Mouse (Mus musculus): ENCODE data around the gene Rapgef6. TPM values are rescaled to one million over a fixed set of nuclear protein-coding genes. Genes with fewer than 3 reads are reported as not detected.
A peak's percentile ranks its signal among the peaks of the same experiment; 100 is the strongest.

Gene Rapgef6
- polyA plus RNA-seq, 1 experiment = 36.7 TPM

- no peaks in the 10 kb centered on the region for H3K9me3 ChIP-seq (replicated peaks; ENCODE audit: control insufficient read depth, insufficient read depth, low read length, poor library complexity, severe bottlenecking)
- H3K27ac ChIP-seq (ENCODE audit: insufficient read depth, low read length) = no peak overlapping the region
- TF ChIP-seq POLR2A (IDR thresholded peaks at IDR 0.05; ENCODE audit: insufficient read depth, low read length) (no peak), CTCF (IDR thresholded peaks at IDR 0.05; ENCODE audit: low read depth, low read length) (no peak), EP300 (IDR thresholded peaks at IDR 0.05; ENCODE audit: insufficient read depth, low read depth, low read length) (no peak)
- H3K4me1 ChIP-seq (ENCODE audit: control insufficient read depth, insufficient read depth, low read length) = no peaks in the 10 kb centered on the region
- no peak overlapping the region for H3K9ac ChIP-seq (ENCODE audit: low read depth, poor library complexity, severe bottlenecking)
- no peak overlapping the region for H3K4me3 ChIP-seq (ENCODE audit: low read depth, low read length)
- peaks cover 3% of the 10 kb centered on the region; the same call in 1 of the 2 replicates for H3K36me3 ChIP-seq (ENCODE audit: control insufficient read depth, insufficient read depth, low read length, poor library complexity, severe bottlenecking)
- no peaks in the 10 kb centered on the region for H3K27me3 ChIP-seq (ENCODE audit: control insufficient read depth, insufficient read depth, low read length, poor library complexity, severe bottlenecking)
Observed at GRCm38 (mm10) chr11:54697611-54698010, 175.0 kb downstream of the Rapgef6 start.

- Histone ChIP-seq H3K36me3 (ENCODE audit: control insufficient read depth, insufficient read depth, low read length, poor library complexity, severe bottlenecking) (peaks cover 3% of the 10 kb centered on the region; the same call in 1 of the 2 replicates), H3K9ac (ENCODE audit: low read depth, poor library complexity, severe bottlenecking) (no peak overlapping the region), H3K27ac (ENCODE audit: insufficient read depth, low read length) (no peak overlapping the region), H3K4me3 (ENCODE audit: low read depth, low read length) (no peak overlapping the region), H3K27me3 (ENCODE audit: control insufficient read depth, insufficient read depth, low read length, poor library complexity, severe bottlenecking) (no peaks in the 10 kb centered on the region), H3K9me3 (replicated peaks; ENCODE audit: control insufficient read depth, insufficient read depth, low read length, poor library complexity, severe bottlenecking) (no peaks in the 10 kb centered on the region), H3K4me1 (ENCODE audit: control insufficient read depth, insufficient read depth, low read length) (no peaks in the 10 kb centered on the region)
- no peak for TF ChIP-seq POLR2A (IDR thresholded peaks at IDR 0.05; ENCODE audit: insufficient read depth, low read length)
- TF ChIP-seq CTCF (IDR thresholded peaks at IDR 0.05; ENCODE audit: low read depth, low read length) = no peak
- no peak for TF ChIP-seq EP300 (IDR thresholded peaks at IDR 0.05; ENCODE audit: insufficient read depth, low read depth, low read length)
Observed at GRCm38 (mm10) chr11:54698636-54699035, 176.0 kb downstream of the Rapgef6 start.

GRCm38 (mm10) chr11:54699972-54700371 is 177.3 kb downstream of the Rapgef6 start:
- Histone ChIP-seq H3K9me3 (replicated peaks; ENCODE audit: control insufficient read depth, insufficient read depth, low read length, poor library complexity, severe bottlenecking) (no peaks in the 10 kb centered on the region), H3K4me1 (ENCODE audit: control insufficient read depth, insufficient read depth, low read length) (no peaks in the 10 kb centered on the region), H3K4me3 (ENCODE audit: low read depth, low read length) (no peak overlapping the region), H3K9ac (ENCODE audit: low read depth, poor library complexity, severe bottlenecking) (no peak overlapping the region), H3K27me3 (ENCODE audit: control insufficient read depth, insufficient read depth, low read length, poor library complexity, severe bottlenecking) (no peaks in the 10 kb centered on the region), H3K36me3 (ENCODE audit: control insufficient read depth, insufficient read depth, low read length, poor library complexity, severe bottlenecking) (peaks cover 3% of the 10 kb centered on the region; the same call in 1 of the 2 replicates), H3K27ac (ENCODE audit: insufficient read depth, low read length) (no peak overlapping the region)
- TF ChIP-seq CTCF (IDR thresholded peaks at IDR 0.05; ENCODE audit: low read depth, low read length) (no peak), EP300 (IDR thresholded peaks at IDR 0.05; ENCODE audit: insufficient read depth, low read depth, low read length) (no peak), POLR2A (IDR thresholded peaks at IDR 0.05; ENCODE audit: insufficient read depth, low read length) (no peak)

- TF ChIP-seq CTCF (IDR thresholded peaks at IDR 0.05; ENCODE audit: low read depth, low read length) (no peak), EP300 (IDR thresholded peaks at IDR 0.05; ENCODE audit: insufficient read depth, low read depth, low read length) (no peak), POLR2A (IDR thresholded peaks at IDR 0.05; ENCODE audit: insufficient read depth, low read length) (no peak)
- no peaks in the 10 kb centered on the region for H3K9me3 ChIP-seq (replicated peaks; ENCODE audit: control insufficient read depth, insufficient read depth, low read length, poor library complexity, severe bottlenecking)
- no peak overlapping the region for H3K4me3 ChIP-seq (ENCODE audit: low read depth, low read length)
- H3K27me3 ChIP-seq (ENCODE audit: control insufficient read depth, insufficient read depth, low read length, poor library complexity, severe bottlenecking) = no peaks in the 10 kb centered on the region
- no peaks in the 10 kb centered on the region for H3K4me1 ChIP-seq (ENCODE audit: control insufficient read depth, insufficient read depth, low read length)
- H3K27ac ChIP-seq (ENCODE audit: insufficient read depth, low read length) = no peak overlapping the region
- H3K9ac ChIP-seq (ENCODE audit: low read depth, poor library complexity, severe bottlenecking) = no peak overlapping the region
- no peaks in the 10 kb centered on the region for H3K36me3 ChIP-seq (ENCODE audit: control insufficient read depth, insufficient read depth, low read length, poor library complexity, severe bottlenecking)
Observed at GRCm38 (mm10) chr11:54701848-54702247, 179.2 kb downstream of the Rapgef6 start.

GRCm38 (mm10) chr11:54703306-54703705 is 180.7 kb downstream of the Rapgef6 start:
- no peaks in the 10 kb centered on the region for H3K9me3 ChIP-seq (replicated peaks; ENCODE audit: control insufficient read depth, insufficient read depth, low read length, poor library complexity, severe bottlenecking)
- H3K9ac ChIP-seq (ENCODE audit: low read depth, poor library complexity, severe bottlenecking) = no peak overlapping the region
- H3K27ac ChIP-seq (ENCODE audit: insufficient read depth, low read length) = no peak overlapping the region
- H3K4me3 ChIP-seq (ENCODE audit: low read depth, low read length) = no peak overlapping the region
- no peaks in the 10 kb centered on the region for H3K27me3 ChIP-seq (ENCODE audit: control insufficient read depth, insufficient read depth, low read length, poor library complexity, severe bottlenecking)
- no peak for TF ChIP-seq POLR2A (IDR thresholded peaks at IDR 0.05; ENCODE audit: insufficient read depth, low read length)
- peak; percentile 34 for TF ChIP-seq CTCF (IDR thresholded peaks at IDR 0.05; ENCODE audit: low read depth, low read length)
- no peaks in the 10 kb centered on the region for H3K4me1 ChIP-seq (ENCODE audit: control insufficient read depth, insufficient read depth, low read length)
- no peaks in the 10 kb centered on the region for H3K36me3 ChIP-seq (ENCODE audit: control insufficient read depth, insufficient read depth, low read length, poor library complexity, severe bottlenecking)

GRCm38 (mm10) chr11:54708153-54708552 is 185.5 kb downstream of the Rapgef6 start:
- H3K27me3 ChIP-seq (ENCODE audit: control insufficient read depth, insufficient read depth, low read length, poor library complexity, severe bottlenecking) = no peaks in the 10 kb centered on the region
- no peak overlapping the region for H3K4me3 ChIP-seq (ENCODE audit: low read depth, low read length)
- H3K36me3 ChIP-seq (ENCODE audit: control insufficient read depth, insufficient read depth, low read length, poor library complexity, severe bottlenecking) = no peaks in the 10 kb centered on the region
- no peak overlapping the region for H3K9ac ChIP-seq (ENCODE audit: low read depth, poor library complexity, severe bottlenecking)
- TF ChIP-seq EP300 (IDR thresholded peaks at IDR 0.05; ENCODE audit: insufficient read depth, low read depth, low read length) (no peak), POLR2A (IDR thresholded peaks at IDR 0.05; ENCODE audit: insufficient read depth, low read length) (no peak), CTCF (IDR thresholded peaks at IDR 0.05; ENCODE audit: low read depth, low read length) (no peak)
- no peaks in the 10 kb centered on the region for H3K9me3 ChIP-seq (replicated peaks; ENCODE audit: control insufficient read depth, insufficient read depth, low read length, poor library complexity, severe bottlenecking)
- H3K4me1 ChIP-seq (ENCODE audit: control insufficient read depth, insufficient read depth, low read length) = no peaks in the 10 kb centered on the region
- H3K27ac ChIP-seq (ENCODE audit: insufficient read depth, low read length) = no peak overlapping the region

Data from ES-Bruce4 (cell line).